Mouse (Mus musculus): Measurements from ENCODE around the gene Sik1. TPM values are rescaled to one million over a fixed set of nuclear protein-coding genes. Genes with fewer than 3 reads are reported as not detected.

Sik1 gene
- polyA plus RNA-seq, 1 experiment, result 36.8 TPM

DNA sequence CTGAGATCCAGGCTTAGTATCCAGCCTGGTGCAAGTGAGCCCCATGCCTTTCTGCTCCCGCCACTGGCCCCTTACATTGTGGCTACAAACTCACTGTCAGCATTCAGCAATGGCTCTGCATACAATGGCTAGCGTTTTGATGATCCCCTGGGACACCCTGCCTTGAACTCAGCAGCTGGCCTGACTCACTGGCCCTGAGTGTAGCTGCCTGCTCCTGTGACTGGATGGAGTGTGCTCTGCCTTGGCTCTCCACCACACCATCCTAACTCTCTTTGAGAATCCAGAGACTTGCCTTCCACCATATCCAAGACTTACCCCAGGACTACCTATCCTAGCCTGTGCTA is 19.4 kb downstream of the Sik1 start:
- 70% methylated on average over 2 of the region's 2 CpGs for WGBS
- TF ChIP-seq CTCF (IDR thresholded peaks at IDR 0.05; ENCODE audit: borderline replicate concordance, control insufficient read depth, extremely low read depth, insufficient read depth, low read length, poor library complexity) (no peak), POLR2A (IDR thresholded peaks at IDR 0.05; ENCODE audit: control insufficient read depth, extremely low read depth, insufficient read depth, low read length, poor library complexity) (no peak)
- H3K27ac ChIP-seq (ENCODE audit: control insufficient read depth, insufficient read depth, low read length), result no peak overlapping the region
- no peaks in the 10 kb centered on the region for H3K36me3 ChIP-seq (ENCODE audit: control insufficient read depth, insufficient read depth, low read length)
- no peak for DNase-seq
- H3K4me3 ChIP-seq (ENCODE audit: control insufficient read depth, insufficient read depth, low read length), result no peak overlapping the region
- H3K4me1 ChIP-seq (replicated peaks; ENCODE audit: control insufficient read depth, insufficient read depth, low read length), result peaks cover 57% of the 10 kb centered on the region
- no peaks in the 10 kb centered on the region for H3K27me3 ChIP-seq (ENCODE audit: control insufficient read depth, insufficient read depth, low read length)

DNA sequence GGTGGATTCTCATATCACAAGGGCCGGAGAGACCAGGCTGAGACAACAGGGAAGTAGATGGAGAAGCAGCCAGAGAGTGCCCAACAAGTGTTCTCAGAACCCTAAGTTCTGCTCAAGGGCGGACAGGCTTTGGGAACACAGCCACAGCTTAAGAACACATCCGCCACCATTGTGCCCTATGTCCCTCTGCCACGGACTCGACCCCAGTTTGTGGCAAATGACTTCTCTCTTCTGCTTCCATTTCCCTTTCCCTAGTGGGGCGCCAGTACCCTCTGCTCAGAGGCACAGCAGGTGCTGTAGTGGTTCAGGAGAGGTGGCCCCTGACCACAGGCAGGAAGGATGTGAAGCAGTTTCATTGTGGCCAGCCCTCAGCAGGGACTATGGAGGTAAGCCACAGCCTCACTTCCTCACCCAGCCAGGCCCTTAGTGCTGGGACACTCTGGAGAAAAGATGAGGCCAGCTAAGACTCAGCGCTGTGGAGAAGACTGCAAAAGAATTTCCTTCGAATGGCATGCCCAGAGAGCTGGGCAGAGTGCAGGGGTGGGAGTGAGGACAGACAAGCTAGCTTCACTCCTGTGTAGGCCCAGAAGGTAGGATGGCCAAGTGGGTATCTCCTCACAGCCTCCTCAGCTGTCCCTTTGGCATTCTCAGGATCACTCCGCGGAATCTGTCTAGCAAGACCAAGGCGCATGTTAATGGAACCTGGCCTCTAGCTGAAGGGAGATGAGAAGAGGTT is 19.9 kb downstream of the Sik1 start:
- no peak for DNase-seq
- TF ChIP-seq POLR2A (IDR thresholded peaks at IDR 0.05; ENCODE audit: control insufficient read depth, extremely low read depth, insufficient read depth, low read length, poor library complexity), result no peak
- no peak for TF ChIP-seq CTCF (IDR thresholded peaks at IDR 0.05; ENCODE audit: borderline replicate concordance, control insufficient read depth, extremely low read depth, insufficient read depth, low read length, poor library complexity)
- 48% methylated on average over 11 of the region's 11 CpGs for WGBS
- no peak overlapping the region for H3K4me3 ChIP-seq (ENCODE audit: control insufficient read depth, insufficient read depth, low read length)
- no peak overlapping the region for H3K27ac ChIP-seq (ENCODE audit: control insufficient read depth, insufficient read depth, low read length)
- no peaks in the 10 kb centered on the region for H3K36me3 ChIP-seq (ENCODE audit: control insufficient read depth, insufficient read depth, low read length)
- H3K27me3 ChIP-seq (ENCODE audit: control insufficient read depth, insufficient read depth, low read length), result no peaks in the 10 kb centered on the region
- peaks cover 51% of the 10 kb centered on the region for H3K4me1 ChIP-seq (replicated peaks; ENCODE audit: control insufficient read depth, insufficient read depth, low read length)

DNA sequence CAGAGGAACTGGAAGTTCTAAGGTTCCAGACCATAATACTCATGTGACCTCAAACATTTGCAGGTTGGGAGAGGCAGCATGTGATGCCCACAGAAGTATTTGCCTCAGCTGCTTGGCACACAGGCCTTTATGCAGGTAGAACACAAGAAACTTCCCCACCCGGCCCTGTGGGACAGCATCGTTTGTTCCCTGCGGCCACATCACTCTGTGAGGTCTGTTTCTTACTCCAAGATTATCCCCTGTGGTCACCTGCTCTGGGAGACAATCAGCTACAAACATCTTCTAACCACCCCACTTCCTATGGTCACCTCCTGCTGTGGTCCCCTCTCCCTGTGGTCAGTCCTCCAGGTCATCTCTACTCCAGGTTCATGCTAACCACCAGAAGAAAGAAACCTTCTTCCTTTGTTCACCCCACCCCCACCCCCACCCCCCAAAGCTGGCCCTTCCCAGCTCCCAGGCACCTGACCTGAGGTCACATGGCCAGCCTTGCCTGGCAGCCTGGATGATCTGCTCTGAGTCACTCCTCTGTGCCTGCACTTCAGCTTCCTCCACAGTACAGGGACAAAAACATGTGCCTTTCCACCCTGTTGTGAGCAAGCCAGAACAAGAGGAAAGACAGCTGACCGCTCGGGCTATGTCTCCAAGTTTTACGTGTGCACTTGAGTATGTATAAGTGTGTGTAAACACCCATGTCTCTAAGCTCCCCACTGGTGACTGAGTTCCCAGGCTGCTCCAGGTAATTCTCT is 21.1 kb downstream of the Sik1 start:
- no peak overlapping the region for H3K4me3 ChIP-seq (ENCODE audit: control insufficient read depth, insufficient read depth, low read length)
- no peak for DNase-seq
- H3K27ac ChIP-seq (ENCODE audit: control insufficient read depth, insufficient read depth, low read length), result peak overlapping the region; percentile 43; the same call in 1 of the 2 replicates
- 53% methylated on average over 6 of the region's 6 CpGs for WGBS
- no peak for TF ChIP-seq POLR2A (IDR thresholded peaks at IDR 0.05; ENCODE audit: control insufficient read depth, extremely low read depth, insufficient read depth, low read length, poor library complexity)
- no peak for TF ChIP-seq CTCF (IDR thresholded peaks at IDR 0.05; ENCODE audit: borderline replicate concordance, control insufficient read depth, extremely low read depth, insufficient read depth, low read length, poor library complexity)
- no peaks in the 10 kb centered on the region for H3K27me3 ChIP-seq (ENCODE audit: control insufficient read depth, insufficient read depth, low read length)
- no peaks in the 10 kb centered on the region for H3K36me3 ChIP-seq (ENCODE audit: control insufficient read depth, insufficient read depth, low read length)
- peaks cover 44% of the 10 kb centered on the region for H3K4me1 ChIP-seq (replicated peaks; ENCODE audit: control insufficient read depth, insufficient read depth, low read length)

DNA sequence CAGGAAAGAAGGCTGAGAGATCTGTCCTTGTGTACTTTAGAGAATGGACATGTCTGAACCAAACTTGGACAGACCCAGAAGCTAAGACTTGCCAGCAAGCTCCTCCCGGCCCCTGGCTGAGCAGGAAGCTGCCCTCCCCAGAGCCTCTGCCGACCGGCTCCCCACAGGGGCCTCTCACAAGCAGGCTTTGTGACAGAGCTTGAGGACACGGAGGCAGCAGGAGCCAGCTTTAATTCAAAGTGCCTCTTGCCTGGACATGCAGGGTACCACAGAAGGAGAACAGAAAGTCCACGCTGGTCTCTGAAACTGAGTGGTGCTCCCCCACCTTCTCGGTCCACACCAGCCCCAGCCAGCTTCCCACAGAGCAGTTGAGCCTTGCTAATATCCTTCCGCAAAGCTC is 21.9 kb downstream of the Sik1 start:
- H3K36me3 ChIP-seq (ENCODE audit: control insufficient read depth, insufficient read depth, low read length), result no peaks in the 10 kb centered on the region
- no peak for DNase-seq
- no peak overlapping the region for H3K4me3 ChIP-seq (ENCODE audit: control insufficient read depth, insufficient read depth, low read length)
- peaks cover 40% of the 10 kb centered on the region for H3K4me1 ChIP-seq (replicated peaks; ENCODE audit: control insufficient read depth, insufficient read depth, low read length)
- H3K27ac ChIP-seq (ENCODE audit: control insufficient read depth, insufficient read depth, low read length), result peak overlapping the region; percentile 43; the same call in 1 of the 2 replicates
- TF ChIP-seq CTCF (IDR thresholded peaks at IDR 0.05; ENCODE audit: borderline replicate concordance, control insufficient read depth, extremely low read depth, insufficient read depth, low read length, poor library complexity) (no peak), POLR2A (IDR thresholded peaks at IDR 0.05; ENCODE audit: control insufficient read depth, extremely low read depth, insufficient read depth, low read length, poor library complexity) (no peak)
- WGBS, result 29% methylated on average over 7 of the region's 7 CpGs
- H3K27me3 ChIP-seq (ENCODE audit: control insufficient read depth, insufficient read depth, low read length), result no peaks in the 10 kb centered on the region

DNA sequence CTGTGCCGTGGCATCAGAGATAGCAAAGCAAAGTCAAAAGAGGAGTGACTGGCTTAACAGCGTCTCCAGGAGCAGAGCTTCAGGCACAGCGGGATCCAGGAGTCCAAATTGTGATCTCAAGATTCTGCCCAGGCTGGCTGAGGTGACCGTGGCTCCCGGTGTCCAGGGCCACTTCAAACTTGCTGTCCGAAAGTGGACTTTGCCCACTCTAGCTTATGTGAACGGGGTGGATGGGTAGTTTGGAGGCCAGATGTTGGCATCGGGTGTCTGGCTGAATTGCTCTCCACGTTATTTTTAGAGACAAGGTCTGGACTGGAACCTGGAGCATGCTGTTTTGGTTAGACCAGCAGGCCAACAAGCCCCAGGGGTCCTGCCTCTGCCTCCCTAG is 23.0 kb downstream of the Sik1 start:
- DNase-seq, result no peak
- H3K36me3 ChIP-seq (ENCODE audit: control insufficient read depth, insufficient read depth, low read length), result no peaks in the 10 kb centered on the region
- WGBS, result 97% methylated on average over 9 of the region's 9 CpGs
- no peaks in the 10 kb centered on the region for H3K27me3 ChIP-seq (ENCODE audit: control insufficient read depth, insufficient read depth, low read length)
- TF ChIP-seq CTCF (IDR thresholded peaks at IDR 0.05; ENCODE audit: borderline replicate concordance, control insufficient read depth, extremely low read depth, insufficient read depth, low read length, poor library complexity), result no peak
- TF ChIP-seq POLR2A (IDR thresholded peaks at IDR 0.05; ENCODE audit: control insufficient read depth, extremely low read depth, insufficient read depth, low read length, poor library complexity), result no peak
- no peak overlapping the region for H3K27ac ChIP-seq (ENCODE audit: control insufficient read depth, insufficient read depth, low read length)
- no peak overlapping the region for H3K4me3 ChIP-seq (ENCODE audit: control insufficient read depth, insufficient read depth, low read length)
- H3K4me1 ChIP-seq (replicated peaks; ENCODE audit: control insufficient read depth, insufficient read depth, low read length), result peaks cover 36% of the 10 kb centered on the region

DNA sequence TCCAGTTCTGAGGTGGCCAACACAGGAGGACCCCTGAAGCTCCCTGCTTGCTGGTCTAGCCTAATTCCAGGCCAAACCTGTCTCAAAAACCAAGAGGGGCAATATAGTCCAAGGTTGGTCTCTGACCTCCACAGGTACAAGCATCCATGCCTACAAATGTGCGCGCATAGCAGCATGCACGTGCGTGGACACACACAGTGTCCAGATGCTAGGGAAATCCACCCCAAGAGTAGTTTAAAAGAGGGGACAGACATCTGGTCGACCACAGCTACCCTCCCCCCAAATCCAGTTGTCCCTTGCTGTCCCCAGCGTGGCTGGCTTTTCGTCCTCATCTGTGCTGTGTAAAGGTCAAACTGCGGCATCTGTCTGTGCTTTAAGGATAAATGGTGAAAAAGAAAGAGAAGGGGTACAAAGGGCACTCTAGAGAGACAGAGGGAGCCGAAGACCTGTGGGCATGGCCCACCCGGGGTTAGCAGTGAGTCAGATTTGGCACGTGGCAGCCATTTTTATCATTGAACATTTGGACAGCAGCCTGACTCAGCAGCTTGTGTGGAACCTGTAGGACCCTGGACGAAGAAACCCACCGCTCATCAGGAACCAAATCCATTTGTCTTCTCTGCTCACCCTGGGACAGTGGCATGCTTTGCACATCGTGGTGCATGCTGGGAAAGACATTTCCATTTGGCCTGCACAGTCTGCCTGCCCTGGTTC is 23.6 kb downstream of the Sik1 start:
- TF ChIP-seq POLR2A (IDR thresholded peaks at IDR 0.05; ENCODE audit: control insufficient read depth, extremely low read depth, insufficient read depth, low read length, poor library complexity), result no peak
- no peak for TF ChIP-seq CTCF (IDR thresholded peaks at IDR 0.05; ENCODE audit: borderline replicate concordance, control insufficient read depth, extremely low read depth, insufficient read depth, low read length, poor library complexity)
- H3K27me3 ChIP-seq (ENCODE audit: control insufficient read depth, insufficient read depth, low read length), result no peaks in the 10 kb centered on the region
- peaks cover 36% of the 10 kb centered on the region for H3K4me1 ChIP-seq (replicated peaks; ENCODE audit: control insufficient read depth, insufficient read depth, low read length)
- no peak overlapping the region for H3K27ac ChIP-seq (ENCODE audit: control insufficient read depth, insufficient read depth, low read length)
- no peaks in the 10 kb centered on the region for H3K36me3 ChIP-seq (ENCODE audit: control insufficient read depth, insufficient read depth, low read length)
- WGBS, result 96% methylated on average over 14 of the region's 14 CpGs
- DNase-seq, result no peak
- H3K4me3 ChIP-seq (ENCODE audit: control insufficient read depth, insufficient read depth, low read length), result no peak overlapping the region

Measured in thymus, adult 2 months (tissue).